Mouse (Mus musculus): ENCODE measurements around the gene Arf3.
"Not testable (repeated sequence)": the region's sequence is repeated elsewhere in the genome, so short reads cannot be mapped to it uniquely, and the experiment has no call there.

Gene Arf3

DNA sequence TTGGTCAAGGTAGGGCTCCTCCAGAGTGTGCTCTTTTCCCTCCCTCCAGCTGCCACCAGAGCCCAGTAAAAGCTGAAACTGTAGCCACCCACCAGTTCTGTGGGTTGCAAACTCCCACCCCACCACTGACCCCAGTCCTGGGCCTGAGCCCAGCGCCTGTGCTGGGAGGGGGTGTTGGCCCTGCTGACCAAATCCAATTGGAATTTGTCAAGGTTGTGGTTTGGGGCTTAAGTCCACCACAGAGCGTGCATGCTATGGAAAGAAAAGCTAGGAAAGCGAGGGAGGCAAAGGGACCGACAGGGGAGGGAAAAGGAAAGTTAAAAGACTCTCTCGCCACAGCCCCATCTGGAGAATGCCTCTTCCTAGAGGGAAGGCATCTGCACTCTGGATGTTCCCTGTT lies 5.2 kb upstream of the Arf3 start:
- in situ Hi-C loops (cut with MboI, MseI) = no loop called here

DNA sequence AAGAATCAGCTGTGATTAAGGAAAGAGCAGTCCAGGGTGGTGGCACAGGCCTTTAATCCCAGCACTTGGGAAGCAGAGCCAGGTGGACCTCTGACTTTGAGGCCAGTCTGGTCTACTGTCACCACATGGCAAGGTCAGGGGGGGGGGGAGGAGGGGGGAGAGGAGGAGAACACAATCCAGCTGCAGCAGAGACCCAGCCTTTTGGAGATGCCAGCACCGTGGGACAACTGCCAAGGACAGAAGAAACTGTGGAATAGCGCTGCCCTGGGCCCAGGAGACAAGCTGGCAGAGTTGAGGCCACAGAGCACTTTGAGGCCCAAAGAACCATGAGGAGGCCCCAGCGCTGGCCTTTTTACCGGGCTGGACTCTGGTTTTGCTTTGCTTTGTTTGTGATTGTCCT lies 2.9 kb upstream of the Arf3 start:
- in situ Hi-C loops (cut with MboI, MseI) = no loop called here

DNA sequence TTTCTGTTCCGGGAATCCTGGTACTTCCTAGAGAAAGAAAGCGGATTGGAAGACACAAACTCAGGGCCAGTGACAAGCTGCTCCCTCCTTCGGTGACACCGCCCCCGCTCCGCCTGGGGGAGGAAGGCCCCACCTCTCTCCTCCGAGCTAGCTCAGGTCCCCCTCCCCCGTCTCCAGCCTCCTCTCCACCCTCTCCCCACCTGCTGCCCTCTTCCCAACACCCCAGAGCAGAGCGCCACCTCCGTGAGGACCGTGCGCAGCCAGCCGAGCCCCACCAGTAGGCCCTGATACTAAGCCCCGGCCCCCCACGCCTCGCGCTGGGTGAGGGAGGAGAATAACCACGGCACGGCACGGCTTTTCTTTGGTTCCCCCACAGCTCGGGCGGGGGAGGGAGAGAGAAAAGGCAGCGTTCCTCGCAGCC lies 803 bp downstream of the Arf3 start:
- in situ Hi-C loops (cut with MboI, MseI) = no loop called here

DNA sequence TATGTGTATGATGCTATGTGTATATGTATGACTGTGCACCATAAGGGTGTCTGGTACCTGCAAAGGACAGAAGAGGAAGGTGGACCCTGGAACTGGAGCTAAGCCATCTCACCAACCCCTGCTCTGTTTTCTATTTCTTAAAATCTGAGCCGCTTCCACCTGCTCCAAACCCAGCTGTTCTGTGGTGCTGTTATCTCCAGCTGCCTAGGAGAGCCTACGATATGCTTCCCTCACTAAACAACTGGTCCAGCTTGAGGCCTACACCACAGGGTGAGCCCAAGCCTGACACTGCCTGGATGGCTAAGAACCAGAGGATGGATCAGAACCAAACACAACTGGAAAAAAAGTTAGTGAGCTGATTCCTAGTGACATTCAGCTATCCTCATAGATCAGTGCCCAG lies 8.9 kb downstream of the Arf3 start:
- in situ Hi-C loops (cut with MboI, MseI) = no loop called here

DNA sequence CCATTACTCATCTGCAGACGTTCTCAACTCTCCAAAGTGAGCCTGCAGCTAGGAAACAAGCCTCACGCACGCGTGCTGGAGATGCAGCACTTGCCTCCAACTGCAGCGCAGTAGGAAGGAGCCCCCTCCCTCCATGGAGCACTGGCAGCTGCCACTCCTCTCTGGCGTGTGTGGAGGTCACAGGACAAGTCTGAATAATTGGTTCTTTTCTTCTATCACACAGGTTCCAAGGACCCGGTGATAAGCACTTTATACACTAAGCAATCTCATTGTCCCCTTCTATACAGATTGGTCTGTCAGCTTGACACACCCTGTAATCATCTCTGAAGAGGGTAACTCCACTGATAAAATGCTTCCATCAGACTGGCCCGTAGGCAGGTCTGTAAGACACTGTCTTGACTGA lies 10.0 kb downstream of the Arf3 start:
- in situ Hi-C loops (cut with MboI, MseI) = no loop called here

DNA sequence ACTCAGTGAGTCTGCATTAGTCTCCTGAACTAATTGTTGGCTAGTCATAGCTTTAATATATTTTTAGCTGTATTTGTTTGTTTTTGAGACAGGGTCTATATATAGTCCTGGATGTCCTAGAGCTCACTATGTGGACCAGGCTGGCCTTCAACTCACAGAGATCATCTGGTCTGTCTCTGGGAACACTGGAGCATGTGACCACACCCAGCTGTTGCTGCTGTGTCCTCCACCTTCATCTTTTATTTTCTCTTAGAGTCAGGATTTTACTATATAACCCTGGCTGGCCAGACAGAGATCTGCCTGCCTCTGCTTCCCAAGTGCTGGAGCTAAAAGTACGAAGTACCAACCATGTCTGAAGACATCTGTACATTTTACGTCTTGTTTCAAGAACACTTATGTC lies 13.9 kb downstream of the Arf3 start:
- in situ Hi-C loops (cut with MboI, MseI) = no loop called here

DNA sequence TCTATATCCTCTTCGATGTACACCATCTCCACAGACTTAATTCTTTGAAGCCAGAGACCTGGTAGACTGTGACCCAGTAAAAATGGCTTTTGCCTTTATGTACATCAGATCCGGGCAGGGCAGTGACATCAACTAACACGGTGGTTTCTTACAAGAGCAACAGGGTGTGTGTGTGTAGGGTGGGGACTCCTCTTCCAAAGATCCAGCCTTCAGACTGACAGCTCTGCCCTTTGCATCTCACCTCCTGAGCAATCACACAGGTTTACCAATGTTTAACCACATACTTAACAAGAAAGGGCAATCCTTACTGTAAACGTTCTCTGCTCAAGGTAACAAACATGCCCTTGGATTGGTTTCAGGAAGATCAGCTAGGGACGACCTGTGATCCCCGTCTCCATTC lies 15.7 kb downstream of the Arf3 start:
- in situ Hi-C loops (cut with MboI, MseI) = no loop called here

DNA sequence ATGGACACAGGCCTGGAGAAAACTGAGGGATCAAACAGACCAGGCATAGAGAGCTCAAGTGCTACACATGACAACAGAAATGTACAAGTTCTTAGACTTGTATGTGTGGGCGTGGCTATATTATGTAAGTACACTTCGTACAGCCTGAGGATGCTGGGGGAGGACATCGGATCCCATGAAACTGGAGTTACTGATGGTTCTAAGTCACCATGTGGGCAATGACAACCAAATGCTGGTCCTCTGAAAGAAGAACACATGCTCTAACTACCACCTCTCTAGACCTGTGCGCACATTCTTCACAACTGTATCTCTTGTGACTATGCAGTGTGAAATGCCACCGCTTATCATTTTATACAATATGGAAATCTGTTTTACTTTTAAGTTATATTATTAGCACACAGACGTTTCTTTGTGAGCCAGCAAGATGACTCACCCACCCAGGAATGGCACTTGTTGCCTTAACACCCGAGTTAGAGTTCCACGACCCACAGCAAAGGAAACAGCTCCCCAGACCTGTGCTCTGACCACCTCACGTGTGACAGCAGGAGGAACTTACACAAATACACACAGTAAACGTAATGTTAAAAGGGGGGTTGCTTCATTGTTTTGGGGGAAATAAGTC lies 16.6 kb downstream of the Arf3 start:
- in situ Hi-C loops (cut with MboI, MseI) = no loop called here

DNA sequence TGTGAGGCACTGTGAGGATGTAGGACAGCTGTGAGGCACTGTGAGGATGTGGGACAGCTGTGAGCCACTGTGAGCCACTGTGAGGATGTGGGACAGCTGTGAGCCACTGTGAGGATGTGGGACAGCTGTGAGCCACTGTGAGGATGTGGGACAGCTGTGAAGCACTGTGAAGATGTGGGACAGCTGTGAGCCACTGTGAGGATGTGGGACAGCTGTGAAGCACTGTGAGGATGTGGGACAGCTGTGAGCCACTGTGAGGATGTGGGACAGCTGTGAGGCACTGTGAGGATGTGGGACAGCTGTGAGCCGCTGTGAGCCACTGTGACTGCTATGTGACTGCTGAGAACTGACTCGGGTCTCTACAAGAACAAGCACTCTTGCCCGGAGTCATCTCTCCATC lies 19.2 kb downstream of the Arf3 start:
- in situ Hi-C loops (cut with MboI, MseI) = not testable (repeated sequence)

DNA sequence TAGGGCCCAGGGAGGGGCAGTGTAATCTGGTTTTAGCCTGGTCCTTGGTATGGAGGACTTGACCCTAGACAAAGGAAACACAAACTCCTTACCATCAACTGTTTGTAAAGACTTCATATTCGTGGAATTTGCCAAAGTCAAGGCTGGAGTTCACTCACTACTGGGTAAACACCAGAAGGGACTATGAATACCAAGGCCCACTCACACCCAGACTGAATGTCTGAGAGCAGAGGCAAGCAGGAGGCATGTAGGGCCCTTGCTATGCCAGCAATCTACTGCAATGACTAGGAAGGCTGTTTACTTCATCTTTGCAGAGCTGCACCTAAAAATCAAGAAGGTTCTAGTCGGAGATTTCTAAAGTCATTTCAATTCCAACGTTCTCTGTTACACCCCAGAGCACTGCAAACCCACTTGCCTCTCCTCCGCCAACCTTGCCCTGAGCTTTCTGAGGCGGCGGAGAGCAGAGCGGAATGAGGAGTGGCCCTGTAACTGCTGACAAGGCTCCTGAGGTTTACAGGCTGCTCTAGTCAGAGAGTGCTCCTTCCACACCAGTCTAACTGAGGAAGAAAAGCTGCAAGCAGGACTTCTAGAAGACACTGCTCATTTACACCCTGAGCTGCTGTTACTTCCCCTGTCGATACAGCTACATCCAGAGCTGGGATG lies 20.1 kb downstream of the Arf3 start:
- in situ Hi-C loops (cut with MboI, MseI) = no loop called here

DNA sequence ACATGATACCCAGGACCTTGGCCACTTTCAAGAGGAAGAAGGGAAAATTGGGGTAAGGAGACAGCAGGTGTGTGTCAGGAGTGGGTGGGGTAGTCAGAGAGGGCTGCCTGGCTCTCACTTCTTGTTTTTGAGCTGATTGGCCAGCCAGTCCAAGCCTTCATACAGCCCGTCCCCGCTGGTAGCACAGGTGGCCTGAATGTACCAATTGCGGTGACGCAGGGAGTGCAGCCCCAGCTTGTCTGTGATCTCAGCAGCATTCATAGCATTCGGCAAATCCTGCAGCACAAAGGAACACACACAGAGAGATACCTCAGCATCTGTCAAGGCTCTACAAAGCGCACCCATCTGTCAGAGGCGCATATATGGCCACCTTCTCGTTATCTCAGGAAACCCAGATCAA lies 22.8 kb downstream of the Arf3 start:
- in situ Hi-C loops (cut with MboI, MseI) = no loop called here

DNA sequence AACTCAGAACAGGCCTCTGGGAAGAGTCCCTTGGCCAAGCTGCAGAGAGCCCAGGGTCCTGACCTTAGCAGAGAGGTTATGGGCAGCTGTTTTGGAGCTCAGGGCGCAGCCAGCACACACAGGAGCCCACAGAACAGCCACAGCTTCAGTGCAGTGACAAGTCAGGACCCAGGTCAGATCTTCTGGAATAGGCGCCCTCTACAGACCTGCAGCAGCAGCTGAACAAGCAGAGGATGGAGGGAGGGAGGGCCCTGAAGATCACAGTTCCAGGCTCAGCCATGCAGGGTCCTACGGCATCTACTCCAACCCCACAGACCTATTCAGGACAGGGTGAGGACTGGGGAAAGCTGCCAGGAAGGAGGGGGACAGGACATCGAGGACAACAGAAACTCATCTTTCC lies 24.2 kb downstream of the Arf3 start:
- in situ Hi-C loops (cut with MboI, MseI) = no loop called here

DNA sequence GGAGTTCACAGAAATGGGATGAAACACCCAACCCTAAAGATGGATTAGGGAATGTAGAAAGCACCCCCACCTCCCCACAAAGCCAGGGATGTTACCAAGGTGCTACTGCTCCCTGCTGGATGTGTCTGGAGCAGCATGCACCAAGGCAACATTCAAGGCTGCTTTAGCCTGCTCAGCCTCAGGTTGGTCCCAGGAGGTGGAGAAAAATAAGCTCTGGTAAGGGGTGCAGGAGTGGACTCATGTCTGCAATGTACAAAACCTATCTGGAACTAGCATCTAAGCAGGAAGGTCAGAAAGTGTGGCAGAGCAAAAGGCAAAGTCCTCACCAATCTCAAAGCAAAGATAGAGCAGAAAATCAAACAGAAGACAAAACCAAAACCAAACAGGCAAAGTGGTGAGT lies 25.1 kb downstream of the Arf3 start:
- in situ Hi-C loops (cut with MboI, MseI) = no loop called here

DNA sequence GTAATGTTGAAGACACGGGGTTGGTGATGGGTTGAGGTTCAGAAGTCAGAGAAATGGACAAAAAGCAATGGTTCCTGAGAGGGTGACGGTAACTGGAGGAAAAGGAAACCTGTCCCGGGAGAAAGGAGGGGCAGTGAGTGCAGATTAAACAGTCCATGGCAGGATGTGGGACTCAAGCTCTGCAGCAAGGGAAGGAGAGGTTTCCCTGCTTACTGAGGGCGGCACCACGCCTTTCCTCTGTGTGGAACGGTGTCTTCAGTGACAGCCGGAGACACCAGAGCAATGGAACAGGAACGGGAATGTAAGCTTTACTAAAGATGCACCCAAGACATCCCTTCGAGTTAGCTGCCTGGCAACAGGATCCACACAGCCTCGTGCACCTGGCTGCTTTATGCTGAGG lies 26.5 kb downstream of the Arf3 start:
- in situ Hi-C loops (cut with MboI, MseI) = no loop called here

DNA sequence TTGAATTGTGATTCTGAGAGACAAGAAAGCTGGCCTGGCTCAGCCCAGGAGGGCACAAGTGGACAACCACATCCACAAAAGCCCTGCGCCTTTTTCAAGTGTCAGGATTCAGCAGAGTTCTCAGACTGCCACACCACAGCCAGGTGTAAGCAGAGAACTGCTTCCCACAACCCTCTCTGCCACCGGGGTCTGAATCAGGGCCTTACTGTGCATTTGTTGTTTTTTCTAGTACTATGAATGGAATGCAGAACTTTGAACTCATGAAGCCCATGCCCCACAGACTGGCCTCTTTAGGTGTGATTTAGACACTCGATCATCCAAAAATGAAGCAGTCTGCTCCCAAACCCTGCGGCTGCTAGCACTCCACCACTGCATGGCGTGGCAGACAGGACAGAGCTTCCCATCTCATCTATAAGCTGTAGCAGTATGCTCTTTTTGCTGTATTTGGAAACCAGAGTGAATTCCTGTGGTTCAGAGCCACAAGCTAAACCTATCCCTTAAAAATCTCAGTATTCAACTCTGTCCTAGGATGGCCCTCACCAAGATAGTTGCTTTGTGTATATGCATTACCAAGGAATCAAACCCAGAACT lies 28.9 kb downstream of the Arf3 start:
- in situ Hi-C loops (cut with MboI, MseI) = no loop called here

DNA sequence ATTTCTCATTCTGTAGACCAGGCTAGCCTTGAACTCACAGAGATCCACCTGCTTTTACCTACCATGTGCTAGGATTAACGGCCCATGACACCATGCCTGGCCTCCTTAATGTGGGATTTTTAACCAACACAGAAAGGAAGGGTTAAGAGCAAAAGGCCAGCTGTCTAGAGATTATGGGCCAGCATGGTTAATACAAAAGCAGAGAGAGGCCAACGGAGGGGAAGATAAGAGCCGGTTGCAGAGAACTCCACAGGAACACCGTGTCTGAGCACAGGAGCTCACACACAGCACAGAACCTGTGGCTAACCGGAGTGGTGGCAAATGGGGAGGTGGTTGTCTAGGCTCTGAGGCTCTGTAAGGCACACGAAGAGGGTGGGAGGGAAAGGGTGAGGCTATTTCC lies 29.6 kb downstream of the Arf3 start:
- in situ Hi-C loops (cut with MboI, MseI) = no loop called here

DNA sequence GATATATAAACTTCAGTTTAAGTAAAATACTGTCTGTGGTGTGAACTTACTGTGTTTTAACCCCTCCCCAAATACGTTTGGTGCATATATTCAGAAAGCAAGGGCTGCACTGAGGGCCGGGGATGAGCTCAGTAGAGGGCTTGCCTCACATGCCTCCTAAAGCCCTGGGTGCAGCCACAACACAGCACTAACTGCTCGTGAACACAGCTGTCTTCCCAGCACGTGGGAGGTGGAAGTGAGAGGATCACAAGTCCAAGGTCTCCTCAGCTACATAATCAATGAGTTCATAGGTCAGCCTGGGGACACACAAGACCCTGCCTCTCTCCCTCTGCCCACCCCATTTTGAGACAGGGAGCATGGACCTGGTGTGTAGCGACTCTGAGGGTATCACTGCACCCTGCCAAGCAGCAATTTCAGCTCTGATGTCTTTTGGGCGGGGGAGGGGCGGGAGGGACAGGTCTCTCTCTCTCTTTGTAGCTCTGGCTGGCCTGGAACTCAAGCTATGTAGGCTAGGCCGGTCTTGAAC lies 30.9 kb downstream of the Arf3 start:
- in situ Hi-C loops (cut with MboI, MseI) = no loop called here

DNA sequence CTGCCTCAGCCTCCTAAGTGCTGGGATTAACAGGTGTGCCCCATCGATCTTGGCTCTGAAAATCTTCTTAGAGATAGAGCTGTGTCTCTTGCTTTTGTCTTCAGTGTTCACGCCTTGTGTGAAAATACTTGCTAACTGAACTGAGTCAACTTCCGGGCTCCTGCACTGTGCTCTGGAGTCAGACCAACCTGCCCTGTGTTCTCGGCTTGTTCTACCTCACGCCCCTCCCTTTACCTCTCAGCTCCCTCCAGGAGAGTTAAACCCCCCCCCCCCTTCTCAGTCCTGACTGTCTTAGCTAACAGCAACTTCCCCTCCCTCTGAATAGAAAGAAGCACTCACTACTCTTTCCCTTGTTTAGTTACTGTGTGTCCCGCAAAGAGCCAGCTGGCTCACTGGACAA lies 32.2 kb downstream of the Arf3 start:
- in situ Hi-C loops (cut with MboI, MseI) = no loop called here

DNA sequence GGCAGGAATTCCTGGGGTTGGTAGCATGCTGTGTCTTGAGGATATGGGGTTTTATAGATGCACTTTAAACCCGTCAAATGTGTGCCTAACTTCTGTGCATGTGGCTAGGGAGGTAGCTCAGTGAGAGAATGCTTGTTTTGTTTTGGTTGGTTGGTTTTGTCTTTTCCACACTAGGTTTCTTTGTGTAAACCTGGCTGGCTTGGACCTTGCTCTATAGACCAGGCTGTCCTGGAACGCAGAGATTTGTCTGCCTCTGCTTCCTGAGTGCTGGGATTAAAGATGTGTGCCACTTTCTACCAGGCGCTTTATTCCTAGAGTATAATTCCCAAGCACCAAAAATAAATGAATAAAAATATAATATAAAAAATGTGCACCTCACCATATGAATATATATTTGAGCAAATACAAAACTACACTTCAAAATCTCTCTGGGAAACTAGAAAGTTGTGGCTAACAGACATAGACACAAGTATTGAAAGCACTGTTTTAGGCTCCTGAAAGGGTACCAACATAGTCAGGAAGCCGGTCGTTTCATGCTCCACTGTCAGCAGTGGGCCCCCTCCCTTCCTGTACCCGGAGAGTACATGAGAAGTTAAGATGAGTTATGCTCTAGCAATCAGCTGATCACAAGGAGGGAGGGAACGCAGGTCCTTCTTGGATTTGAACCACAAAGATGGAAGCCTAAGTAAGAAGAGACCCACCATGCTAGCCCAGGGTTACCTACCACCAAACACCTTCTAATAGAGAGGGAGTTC lies 33.0 kb downstream of the Arf3 start:
- in situ Hi-C loops (cut with MboI, MseI) = no loop called here

DNA sequence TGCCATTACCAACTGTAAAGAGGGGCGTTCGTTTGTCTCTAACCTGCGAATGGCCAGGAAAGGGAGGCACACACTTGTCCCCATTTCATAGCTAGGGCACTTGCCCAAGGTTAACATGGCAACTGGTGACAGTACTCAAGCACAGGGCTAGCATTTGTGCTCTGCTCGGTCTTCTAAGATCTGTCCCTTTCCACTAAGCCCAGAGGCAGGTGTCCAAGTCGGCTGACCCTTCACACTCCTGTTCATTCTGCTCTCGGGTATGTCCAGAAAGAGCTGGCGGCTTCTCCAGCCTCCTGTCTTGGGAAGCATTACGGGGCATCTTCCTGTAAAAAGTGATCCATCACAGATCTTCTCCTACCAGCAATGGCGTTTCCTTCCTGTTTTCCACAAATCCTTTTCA lies 34.6 kb downstream of the Arf3 start:
- in situ Hi-C loops (cut with MboI, MseI) = no loop called here

DNA sequence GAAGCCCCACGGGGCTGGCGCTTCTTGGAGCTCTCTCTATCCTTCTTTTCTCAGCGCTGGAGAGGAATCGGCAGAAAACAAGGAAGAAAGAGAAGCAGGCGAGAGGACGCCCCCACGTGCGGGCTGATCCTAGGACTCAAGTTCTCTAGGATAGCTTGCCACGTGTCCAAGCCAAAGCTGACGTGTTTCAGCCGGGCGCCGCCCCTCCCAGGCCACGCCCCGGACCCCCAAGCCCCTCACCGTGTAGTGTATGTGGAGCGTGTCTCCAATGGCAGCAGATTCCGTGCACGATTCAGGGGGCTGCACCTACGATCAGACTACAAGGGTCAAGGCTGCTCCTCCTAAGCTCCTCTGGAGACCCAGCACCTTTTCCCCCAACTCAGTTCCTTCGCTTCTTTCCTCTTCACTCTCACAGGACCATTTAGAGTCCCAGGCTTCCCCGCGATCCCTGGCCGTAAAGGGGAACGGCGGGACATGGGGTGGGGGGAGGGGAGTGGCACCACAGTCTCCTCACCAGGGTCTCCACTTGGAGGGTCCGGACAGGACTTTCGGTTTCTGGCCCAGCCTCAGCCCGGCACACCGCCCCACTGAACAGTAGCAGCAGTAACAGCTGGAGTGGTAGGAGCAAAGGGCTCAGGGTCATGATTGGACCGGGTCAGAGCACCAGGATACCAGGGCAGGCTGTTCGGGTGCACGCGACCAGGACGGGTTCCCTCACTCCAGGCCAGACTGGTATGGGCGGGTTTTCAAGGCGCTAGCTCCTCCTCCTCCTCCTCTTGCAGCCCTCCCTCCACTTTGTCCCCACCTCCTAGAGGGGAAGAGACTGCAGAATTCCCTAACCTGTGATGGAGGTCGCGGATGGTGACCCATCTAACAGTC lies 35.3 kb downstream of the Arf3 start, which contains the start of gene Fkbp11:
Gene Fkbp11 (minus strand): TSS at position 756 of the 879 bp plus-strand sequence.
- in situ Hi-C loops (cut with MboI, MseI) = no loop called here
